Mouse (Mus musculus) embryonic facial prominence, embryonic 14.5 days (tissue): ENCODE data around the gene Wnt10b. TPM values are rescaled to one million over a fixed set of nuclear protein-coding genes. Genes with fewer than 3 reads are reported as not detected.

Source experiments
- ATAC-seq: fragments of 200-750 bp; cut with Nextera tagmentation; 2 replicates; pipeline ENCODE4 v1.8.0; 2017; ENCODE audit warnings: low read depth, moderate number of reproducible peaks, moderate TSS enrichment
- DNase-seq: peaks from one replicate; pipeline ENCODE4 v3.0.0-alpha.2; 2015; ENCODE audit warnings: low spot score
- H3K27ac ChIP-seq: fragments of 300-500 bp; sonication (generic); replicated peaks from 2 replicates; pipeline ENCODE4 v1.5.1; 2014; ENCODE audit warnings: low read depth, mild to moderate bottlenecking, low read length, moderate library complexity
- H3K27me3 ChIP-seq: fragments of 300-500 bp; sonication (generic); replicated peaks from 2 replicates; pipeline ENCODE4 v1.6.1; 2014; ENCODE audit warnings: low read length; ENCODE audit not compliant: control insufficient read depth, insufficient read depth
- H3K36me3 ChIP-seq: fragments of 300-500 bp; sonication (generic); 2 replicates; pipeline ENCODE4 v1.6.1; 2014; ENCODE audit warnings: low read length, mixed read lengths; ENCODE audit not compliant: control insufficient read depth, insufficient read depth
- H3K4me1 ChIP-seq: fragments of 300-500 bp; sonication (generic); 2 replicates; pipeline ENCODE4 v1.6.1; 2014; ENCODE audit warnings: antibody characterized with exemption, low read length; ENCODE audit not compliant: control insufficient read depth, insufficient read depth
- H3K4me2 ChIP-seq: fragments of 300-500 bp; sonication (generic); 2 replicates; pipeline ENCODE4 v1.6.1; 2014; ENCODE audit warnings: low read depth, mild to moderate bottlenecking, low read length, moderate library complexity, mixed read lengths
- H3K4me3 ChIP-seq: fragments of 300-500 bp; sonication (generic); 2 replicates; pipeline ENCODE4 v1.5.1; 2014; ENCODE audit warnings: low read depth, mild to moderate bottlenecking, low read length
- H3K9ac ChIP-seq: fragments of 300-500 bp; sonication (generic); 2 replicates; pipeline ENCODE4 v1.6.1; 2014; ENCODE audit warnings: low read depth, mild to moderate bottlenecking, low read length, moderate library complexity, mixed read lengths
- H3K9me3 ChIP-seq: fragments of 300-500 bp; sonication (generic); 2 replicates; pipeline ENCODE4 v1.6.1; 2016; ENCODE audit warnings: low read length; ENCODE audit not compliant: control insufficient read depth
- WGBS: fragments of 180-500 bp; shearing (Covaris S2); extraction: QIAGEN DNeasy Blood & Tissue Kit; methylation state at CpG from one replicate; pipeline ENCODE4 v1.1.7; 2014; 5-methylcytosine and 5-hydroxymethylcytosine counted together
- polyA plus RNA-seq: library from polyadenylated mRNA; unstranded; fragments of >200 nt; fragmentation: Nextera tagmentation; extraction: Ambion mirVana; gene quantifications from 2 replicates; pipeline ENCODE4 v1.2.1, GENCODE M21; 2014

Gene Wnt10b
- polyA plus RNA-seq, 1 experiment from 2014 or later, result 4.1 TPM

DNA sequence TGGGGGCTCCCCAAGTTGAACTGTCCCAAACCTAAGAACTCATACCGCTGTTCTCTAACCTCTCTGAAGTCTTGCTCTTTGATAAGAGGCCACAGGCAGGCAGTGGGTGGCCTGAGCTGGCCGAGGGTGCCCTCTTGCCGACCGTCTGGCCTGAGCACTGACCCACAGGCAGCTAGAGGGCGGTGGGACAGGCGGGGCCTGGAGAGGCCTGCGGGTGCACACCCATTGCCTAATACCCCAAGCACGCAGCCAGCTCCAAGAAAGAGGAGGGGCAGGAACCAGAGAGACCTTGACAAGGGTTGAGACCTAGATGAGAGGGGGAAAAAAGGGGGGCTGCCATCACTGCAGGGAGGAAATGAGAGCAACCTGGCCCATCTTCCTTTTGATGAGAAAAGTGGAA lies 2.1 kb upstream of the Wnt10b start:
- Histone ChIP-seq H3K27ac (no peak overlapping the region), H3K9me3 (no peaks in the 10 kb centered on the region), H3K4me2 (peak overlapping the region; percentile 15), H3K4me3 (no peak overlapping the region), H3K36me3 (no peaks in the 10 kb centered on the region), H3K27me3 (peaks cover 74% of the 10 kb centered on the region), H3K9ac (0 out of 2 replicates have a peak overlapping the region, but pooled peaks have one; percentile 1), H3K4me1 (peaks cover 14% of the 10 kb centered on the region; the same call in 1 of the 2 replicates)
- ATAC-seq (no peak), DNase-seq (no peak)
- WGBS, result 2% methylated on average over 8 of the region's 8 CpGs

DNA sequence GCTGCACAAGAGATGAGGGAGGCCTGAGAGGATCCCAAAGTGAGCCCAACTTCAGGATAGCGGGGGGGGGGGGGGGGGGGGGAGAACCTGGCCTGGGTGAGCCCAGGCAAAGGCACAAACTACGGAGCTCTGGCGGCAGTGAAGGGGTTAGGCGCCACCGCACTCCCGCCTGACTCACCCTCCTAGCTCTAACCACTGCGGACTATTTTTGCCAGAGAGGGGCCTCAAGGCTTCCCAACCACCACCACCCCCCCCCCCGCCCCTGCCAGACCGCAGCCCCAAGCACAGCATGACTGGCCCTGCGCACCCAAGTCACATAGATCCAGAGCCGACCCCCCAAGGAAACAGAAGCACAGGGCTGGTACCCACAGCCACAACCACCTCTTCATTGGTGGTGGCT lies 856 bp upstream of the Wnt10b start:
- DNase-seq (no peak), ATAC-seq (no peak)
- Histone ChIP-seq H3K36me3 (no peaks in the 10 kb centered on the region), H3K4me3 (peak overlapping the region; percentile 37; the same call in 1 of the 2 replicates), H3K27ac (no peak overlapping the region), H3K9me3 (no peaks in the 10 kb centered on the region), H3K27me3 (peaks cover 87% of the 10 kb centered on the region), H3K4me2 (peak overlapping the region; percentile 50; the same call in 1 of the 2 replicates), H3K4me1 (peaks cover 14% of the 10 kb centered on the region; the same call in 1 of the 2 replicates), H3K9ac (no peak overlapping the region)
- WGBS, result 7% methylated on average over 3 of the region's 11 CpGs

DNA sequence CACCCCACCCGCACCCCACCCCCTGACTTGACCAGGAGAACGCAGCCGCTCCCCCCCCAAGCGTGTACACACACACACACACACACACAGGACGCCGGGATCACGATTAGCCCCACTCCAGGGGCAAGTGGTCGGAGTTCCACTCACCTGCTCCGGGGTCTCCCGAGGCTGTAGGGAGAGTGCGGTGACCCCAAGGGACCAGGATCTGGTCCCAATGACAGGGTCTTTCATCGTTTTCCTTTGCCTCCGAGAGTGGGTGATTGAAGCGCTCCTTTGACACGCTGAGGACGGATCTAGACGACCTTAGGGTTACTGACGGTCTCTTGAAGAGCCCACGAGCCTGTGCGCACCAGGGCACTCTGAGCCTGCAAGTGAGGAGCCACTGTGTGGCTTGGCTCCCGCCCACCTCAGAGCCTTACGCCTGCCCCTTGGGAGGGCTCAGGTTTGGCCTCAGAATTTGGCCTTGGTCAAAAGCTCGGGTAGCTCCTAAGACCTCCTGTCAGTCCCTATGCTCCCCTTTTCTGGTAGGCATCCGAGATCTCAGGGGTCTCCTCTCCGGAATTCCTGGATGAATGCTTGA lies 331 bp upstream of the Wnt10b start:
- Histone ChIP-seq H3K4me2 (peak overlapping the region; percentile 50), H3K27me3 (peaks cover 91% of the 10 kb centered on the region), H3K27ac (no peak overlapping the region), H3K4me1 (peaks cover 14% of the 10 kb centered on the region; the same call in 1 of the 2 replicates), H3K4me3 (peak overlapping the region; percentile 37), H3K9me3 (no peaks in the 10 kb centered on the region), H3K36me3 (no peaks in the 10 kb centered on the region), H3K9ac (peak overlapping the region; percentile 51)
- under 1% methylated on average over 22 of the region's 25 CpGs for WGBS
- ATAC-seq (no peak), DNase-seq (no peak)

DNA sequence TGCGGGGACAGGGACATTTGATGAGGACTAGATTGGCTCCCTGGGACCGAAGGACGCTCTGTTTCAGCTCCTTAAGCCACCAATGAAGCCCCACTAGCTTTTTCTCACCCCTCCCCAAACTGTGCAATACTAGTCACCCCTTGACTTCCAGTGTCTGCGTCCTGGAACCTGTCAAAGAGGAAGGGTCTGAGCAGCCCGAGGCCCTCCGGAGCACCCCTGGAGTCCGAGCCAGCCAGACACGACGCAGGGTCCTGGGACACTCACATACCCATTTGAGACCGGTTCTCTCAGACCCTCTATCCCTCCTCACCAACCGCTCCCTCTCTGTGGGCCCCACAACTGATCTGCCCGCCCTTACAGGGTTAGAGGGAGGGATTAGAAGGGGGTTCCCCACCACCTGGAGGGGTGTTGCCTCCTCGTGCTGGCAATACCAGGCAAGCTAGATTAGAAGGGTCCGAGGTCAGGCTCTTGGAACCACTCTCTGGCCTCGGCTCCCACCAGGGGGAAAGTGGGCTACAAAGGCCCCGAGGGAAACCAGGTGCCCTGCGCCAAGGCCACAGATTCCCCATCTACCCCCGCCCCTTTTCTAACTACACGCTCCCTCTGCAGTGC lies 839 bp downstream of the Wnt10b start:
- peaks cover 19% of the 10 kb centered on the region for H3K4me1 ChIP-seq
- no peak overlapping the region; the same call in 1 of the 2 replicates for H3K27ac ChIP-seq
- peak overlapping the region; percentile 51 for H3K9ac ChIP-seq
- H3K36me3 ChIP-seq, result no peaks in the 10 kb centered on the region
- H3K27me3 ChIP-seq, result peaks cover 99% of the 10 kb centered on the region
- no peak for DNase-seq
- no peaks in the 10 kb centered on the region for H3K9me3 ChIP-seq
- peak overlapping the region; percentile 37 for H3K4me3 ChIP-seq
- H3K4me2 ChIP-seq, result peak overlapping the region; percentile 50
- ATAC-seq, result no peak
- WGBS, result 1% methylated on average over 18 of the region's 19 CpGs

DNA sequence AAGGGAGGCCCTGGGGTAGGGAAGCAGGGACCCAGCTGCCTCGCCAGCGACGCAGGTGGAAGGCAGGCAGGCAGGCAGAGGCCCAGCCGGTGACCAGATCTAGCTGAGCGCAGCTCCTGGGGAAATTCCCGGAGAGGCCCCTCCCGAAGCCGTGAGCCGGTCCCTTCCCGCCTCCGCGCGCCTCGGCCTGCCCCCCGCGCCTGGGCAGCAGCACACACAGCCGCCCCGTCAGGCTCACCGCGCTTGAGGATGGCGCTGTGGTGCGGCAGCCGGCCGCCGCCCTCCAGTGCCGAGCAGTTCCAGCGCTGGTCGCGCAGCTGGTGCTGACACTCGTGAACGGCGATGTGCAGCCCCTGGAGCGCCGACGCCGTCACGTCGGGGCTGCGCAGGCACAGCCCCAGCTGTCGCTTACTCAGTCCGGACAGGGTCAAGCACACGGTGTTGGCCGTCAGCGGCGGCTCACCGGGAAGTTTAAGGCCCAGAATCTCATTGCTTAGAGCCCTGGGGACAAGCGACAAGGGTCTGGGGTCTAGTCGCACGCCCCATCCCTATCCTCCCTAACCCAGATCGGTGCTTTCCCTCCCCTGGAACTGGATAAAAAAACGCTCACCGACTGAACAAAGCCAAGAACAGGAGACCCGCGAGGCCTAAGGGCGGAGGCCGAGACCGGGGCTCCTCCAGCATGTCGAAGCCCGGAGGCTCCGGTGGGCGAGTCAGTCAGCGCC lies 1.5 kb downstream of the Wnt10b start:
- H3K4me2 ChIP-seq, result peak overlapping the region; percentile 50
- ATAC-seq, result peak; percentile 58
- peak; percentile 70 for DNase-seq
- H3K36me3 ChIP-seq, result no peaks in the 10 kb centered on the region
- no peaks in the 10 kb centered on the region for H3K9me3 ChIP-seq
- peak overlapping the region; percentile 37 for H3K4me3 ChIP-seq
- H3K4me1 ChIP-seq, result peaks cover 19% of the 10 kb centered on the region
- WGBS, result 2% methylated on average over 42 of the region's 62 CpGs
- H3K27ac ChIP-seq, result no peak overlapping the region; the same call in 1 of the 2 replicates
- H3K9ac ChIP-seq, result peak overlapping the region; percentile 48
- H3K27me3 ChIP-seq, result peaks cover 100% of the 10 kb centered on the region

DNA sequence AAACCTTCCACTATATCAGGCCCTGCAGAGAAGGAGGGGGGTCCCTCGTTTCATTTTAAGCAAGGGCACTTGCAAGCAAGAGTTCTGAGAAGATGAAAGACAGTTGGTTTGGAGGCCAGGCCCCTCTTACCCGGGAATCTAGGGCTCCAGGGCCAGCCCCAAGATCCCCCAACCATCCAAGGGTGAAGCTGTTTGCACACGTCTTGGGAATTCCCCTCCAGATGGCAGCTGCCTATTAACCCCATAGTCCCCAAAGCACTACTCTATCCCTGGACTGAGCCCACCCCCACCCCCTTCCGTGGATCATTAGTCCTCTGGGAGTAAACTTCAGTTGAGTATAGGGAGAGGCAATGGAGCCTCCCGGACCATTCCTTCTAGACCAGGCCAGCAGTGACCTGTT lies 2.4 kb downstream of the Wnt10b start:
- peaks cover 19% of the 10 kb centered on the region for H3K4me1 ChIP-seq
- H3K4me3 ChIP-seq, result 0 out of 2 replicates have a peak overlapping the region, but pooled peaks have one; percentile 37
- no peaks in the 10 kb centered on the region for H3K36me3 ChIP-seq
- no peak overlapping the region for H3K27ac ChIP-seq
- no peak overlapping the region; the same call in 1 of the 2 replicates for H3K4me2 ChIP-seq
- DNase-seq, result no peak
- H3K9ac ChIP-seq, result no peak overlapping the region
- WGBS, result 0% methylated on average over 5 of the region's 5 CpGs
- H3K27me3 ChIP-seq, result peaks cover 99% of the 10 kb centered on the region
- H3K9me3 ChIP-seq, result no peaks in the 10 kb centered on the region
- no peak; the same call in 1 of the 2 replicates for ATAC-seq

DNA sequence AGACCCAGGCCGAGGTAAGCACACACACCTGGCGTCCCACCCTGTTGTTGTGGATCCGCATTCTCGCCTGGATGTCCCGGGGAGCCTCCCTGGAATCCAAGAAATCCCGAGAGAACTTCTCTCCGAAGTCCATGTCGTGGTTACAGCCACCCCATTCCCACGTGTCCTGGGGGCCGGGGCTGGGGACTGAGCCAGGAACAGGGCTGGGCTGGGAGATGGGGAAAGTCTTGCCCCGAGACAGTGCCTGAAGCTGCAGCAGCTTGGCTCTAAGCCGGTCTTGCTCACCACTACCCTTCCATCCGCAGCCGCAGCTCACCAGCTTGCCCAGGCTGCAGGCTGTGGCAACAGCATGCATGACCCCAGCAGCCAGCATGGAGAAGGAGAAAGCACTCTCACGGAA lies 3.9 kb downstream of the Wnt10b start:
- ATAC-seq, result no peak
- Histone ChIP-seq H3K4me1 (peaks cover 14% of the 10 kb centered on the region), H3K9ac (no peak overlapping the region), H3K4me3 (no peak overlapping the region), H3K27me3 (peaks cover 85% of the 10 kb centered on the region), H3K4me2 (peak overlapping the region; percentile 12; the same call in 1 of the 2 replicates), H3K9me3 (no peaks in the 10 kb centered on the region), H3K27ac (no peak overlapping the region), H3K36me3 (no peaks in the 10 kb centered on the region)
- WGBS, result 13% methylated on average over 15 of the region's 15 CpGs
- no peak for DNase-seq

DNA sequence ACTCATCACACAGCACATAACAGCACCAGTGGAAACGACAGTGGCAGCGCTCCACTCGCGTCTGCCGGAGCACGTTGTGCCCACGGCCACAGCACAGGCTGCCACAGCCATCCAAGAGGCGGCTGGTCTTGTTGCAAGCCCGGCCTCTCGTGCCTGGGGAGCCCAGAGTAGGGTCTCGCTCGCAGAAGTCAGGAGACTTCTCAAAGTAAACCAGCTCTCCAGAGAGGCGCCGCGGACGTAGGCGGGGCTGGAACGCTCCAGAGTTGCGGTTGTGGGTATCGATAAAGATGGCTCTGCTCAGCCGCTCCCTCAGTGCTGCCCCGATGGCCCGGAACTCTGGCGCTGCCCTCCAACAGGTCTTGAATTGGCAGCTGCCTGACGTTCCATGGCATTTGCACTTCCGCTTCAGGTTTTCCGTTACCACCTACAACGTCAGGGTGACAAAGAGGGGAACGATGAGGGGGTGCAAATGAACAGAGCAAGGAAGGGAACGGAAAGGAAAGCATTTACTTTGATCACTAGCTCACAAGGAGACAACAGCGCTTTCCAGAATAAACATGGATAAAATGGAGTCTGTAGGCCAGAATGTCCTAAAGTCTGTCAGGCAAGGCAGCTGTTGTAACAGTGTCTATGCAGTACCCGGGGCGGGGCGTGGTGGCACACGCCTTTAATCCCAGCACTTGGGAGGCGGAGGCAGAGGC lies 5.3 kb downstream of the Wnt10b start:
- Histone ChIP-seq H3K27ac (no peak overlapping the region), H3K4me2 (peak overlapping the region; percentile 58), H3K4me3 (peak overlapping the region; percentile 36), H3K9ac (peak overlapping the region; percentile 42), H3K36me3 (no peaks in the 10 kb centered on the region), H3K4me1 (peaks cover 10% of the 10 kb centered on the region), H3K27me3 (peaks cover 70% of the 10 kb centered on the region), H3K9me3 (no peaks in the 10 kb centered on the region)
- DNase-seq, result no peak
- no peak for ATAC-seq
- 4% methylated on average over 33 of the region's 36 CpGs for WGBS
